Mouse (Mus musculus): Measurements from ENCODE around the gene Slc38a3. TPM values are rescaled to one million over a fixed set of nuclear protein-coding genes. Genes with fewer than 3 reads are reported as not detected.

Gene Slc38a3
- total RNA-seq, 4 experiments from 2014 or later: 61.3 to 74.3 (median 69.2) TPM

Other genes with a start within 250 kb of the Slc38a3 start
- 10 to 100 TPM; 33.1 to 40.3 (median 36.2) TPM for gene Tmem115, start 135.6 kb downstream of the Slc38a3 start, total RNA-seq (2022)
- gene Cyb561d2, start 127.3 kb downstream of the Slc38a3 start, total RNA-seq (2022): 10 to 100 TPM; 14.7 to 18.5 (median 16.5) TPM
- 10 to 100 TPM; 39.4 to 46.9 (median 44.5) TPM for gene Nprl2, start 127.3 kb downstream of the Slc38a3 start, total RNA-seq (2022)
- 1 to 10 TPM; 4.5 to 7.8 (median 6.3) TPM for gene Zmynd10, start 122.2 kb downstream of the Slc38a3 start, total RNA-seq (2022)
- gene Rassf1, start 118.0 kb downstream of the Slc38a3 start, total RNA-seq (2022): 10 to 100 TPM; 17.3 to 22.5 (median 19.0) TPM
- 10 to 100 TPM; 73.2 to 83.4 (median 76.0) TPM for gene Tusc2, start 106.3 kb downstream of the Slc38a3 start, total RNA-seq (2022)
- 10 to 100 TPM; 12.9 to 16.6 (median 16.4) TPM for gene Hyal2, start 101.6 kb downstream of the Slc38a3 start, total RNA-seq (2022)
- 1 to 10 TPM; 7.6 to 9.7 (median 8.4) TPM for gene Hyal1, start 92.6 kb downstream of the Slc38a3 start, total RNA-seq (2022)
- gene Naa80, start 90.6 kb downstream of the Slc38a3 start, total RNA-seq (2022): 10 to 100 TPM; 11.8 to 18.4 (median 15.4) TPM
- 1 to 10 TPM; 1.7 to 2.4 (median 1.9) TPM for gene Hyal3, start 88.7 kb downstream of the Slc38a3 start, total RNA-seq (2022)
- gene Ifrd2, start 81.9 kb downstream of the Slc38a3 start, total RNA-seq (2022): 10 to 100 TPM; 12.4 to 15.4 (median 14.0) TPM
- 1 to 10 TPM; 2.9 to 5.0 (median 4.4) TPM for gene Sema3b, start 60.3 kb downstream of the Slc38a3 start, total RNA-seq (2022)
- 100 to 1,000 TPM; 218 to 272 (median 249) TPM for gene Gnai2, start 34.2 kb downstream of the Slc38a3 start, total RNA-seq (2022)
- under 1 TPM; 0.14 to 0.43 (median 0.27) TPM for gene Gnat1, start 10.2 kb upstream of the Slc38a3 start, total RNA-seq (2022)
- gene Sema3f, start 40.9 kb upstream of the Slc38a3 start, total RNA-seq (2022): 1 to 10 TPM; 5.4 to 9.3 (median 6.5) TPM
- gene Rbm5, start 101.5 kb upstream of the Slc38a3 start, total RNA-seq (2022): 100 to 1,000 TPM; 136 to 170 (median 155) TPM
- gene Rbm6, start 203.7 kb upstream of the Slc38a3 start, total RNA-seq (2022): 10 to 100 TPM; 60.2 to 80.8 (median 68.6) TPM
- 10 to 100 TPM; 21.0 to 30.2 (median 27.2) TPM for gene Mon1a, start 218.6 kb upstream of the Slc38a3 start, total RNA-seq (2022)
- gene Mst1r, start 237.3 kb upstream of the Slc38a3 start, total RNA-seq (2022): 1 to 10 TPM; 1.5 to 3.9 (median 2.5) TPM